Mouse (Mus musculus) gonadal fat pad, adult 2 months (tissue): ENCODE results near the gene Pygm. TPM values are rescaled to one million over a fixed set of nuclear protein-coding genes. Genes with fewer than 3 reads are reported as not detected.

Source experiments
- DNase-seq: peaks from one replicate; pipeline ENCODE4 v3.0.0-alpha.2; 2012; ENCODE audit warnings: low read depth
- polyA plus RNA-seq: library from polyadenylated mRNA; depleted of rRNA; stranded (reverse); fragments of >200 nt; gene quantifications from 2 replicates; pipeline ENCODE4 v1.2.3, GENCODE M21; 2012; rRNA removed

Gene Pygm
- polyA plus RNA-seq, result 13.1 and 15.8 TPM in 2 replicates

DNA sequence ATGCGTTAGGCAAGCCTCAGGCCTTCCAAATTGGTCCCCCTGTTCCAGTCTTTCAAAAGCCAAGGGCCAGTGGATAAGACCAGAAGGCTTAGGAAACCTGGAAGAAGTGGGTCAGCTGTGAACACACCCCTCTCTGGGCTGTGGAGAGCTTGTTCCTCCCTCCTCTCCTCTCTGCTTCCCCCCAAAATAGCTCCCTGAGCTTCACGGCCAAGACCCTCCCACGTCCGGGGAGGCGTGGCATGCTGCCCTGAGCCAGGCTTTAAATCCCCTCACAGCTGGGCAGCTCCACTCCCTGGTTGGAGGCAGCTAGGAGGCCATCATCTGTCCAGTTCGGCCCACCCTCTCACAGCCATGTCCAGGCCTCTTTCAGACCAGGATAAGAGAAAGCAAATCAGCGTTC is at the start of gene Pygm:
TSS of gene Pygm (plus strand) at position 272 of the 400 bp plus-strand sequence.
- no peak for DNase-seq

DNA sequence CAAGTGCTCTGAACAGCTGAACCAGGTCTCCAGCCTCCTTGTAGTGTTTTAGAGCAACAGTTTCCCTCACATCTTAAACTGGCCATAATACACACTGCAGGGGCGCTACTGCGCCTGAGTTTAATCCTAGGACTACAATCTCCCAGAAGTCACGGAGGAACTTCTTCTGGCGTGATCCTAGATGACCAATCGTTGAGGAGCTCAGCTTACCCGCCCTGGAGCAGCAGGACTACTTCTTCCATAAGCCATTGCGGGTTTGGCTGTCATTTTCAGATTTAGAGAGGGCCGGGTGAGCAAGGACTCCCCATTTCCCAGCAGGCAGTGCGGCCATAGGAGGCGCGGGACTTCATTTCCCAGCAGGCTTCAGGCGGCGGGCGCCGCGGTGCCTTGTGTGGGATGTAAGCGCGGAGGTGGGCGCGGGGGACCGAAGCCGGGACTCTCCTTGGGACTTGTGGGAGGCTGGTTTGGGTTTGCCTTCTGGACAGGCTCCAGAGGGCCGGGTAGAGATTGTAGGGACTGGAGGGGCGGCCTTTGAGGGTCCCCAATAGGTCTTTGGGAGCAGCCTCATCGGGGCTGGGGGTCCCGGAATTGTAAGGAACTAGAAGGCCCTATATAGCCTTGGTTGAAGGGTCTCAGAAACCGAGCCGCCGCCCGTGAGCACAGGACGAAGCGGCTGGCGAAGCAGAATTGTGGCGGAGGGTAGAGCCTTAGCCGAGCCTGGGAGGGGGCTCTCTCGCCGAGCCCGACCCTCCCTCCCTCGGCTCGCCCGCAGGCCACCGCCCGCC is 49.3 kb upstream of the Pygm start, which contains the start of gene Men1:
TSS of gene Men1 (plus strand) at position 307 of the 785 bp plus-strand sequence.
- peak; percentile 89 for DNase-seq

DNA sequence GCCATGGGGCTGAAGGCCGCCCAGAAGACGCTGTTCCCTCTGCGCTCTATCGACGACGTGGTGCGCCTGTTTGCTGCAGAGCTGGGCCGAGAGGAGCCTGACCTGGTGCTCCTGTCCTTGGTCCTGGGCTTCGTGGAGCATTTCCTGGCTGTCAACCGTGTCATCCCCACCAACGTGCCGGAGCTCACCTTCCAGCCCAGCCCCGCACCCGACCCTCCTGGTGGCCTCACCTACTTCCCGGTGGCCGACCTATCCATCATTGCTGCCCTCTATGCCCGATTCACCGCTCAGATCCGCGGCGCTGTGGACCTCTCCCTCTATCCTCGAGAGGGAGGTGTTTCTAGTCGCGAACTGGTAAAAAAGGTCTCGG is 48.8 kb upstream of the Pygm start:
- no peak for DNase-seq

DNA sequence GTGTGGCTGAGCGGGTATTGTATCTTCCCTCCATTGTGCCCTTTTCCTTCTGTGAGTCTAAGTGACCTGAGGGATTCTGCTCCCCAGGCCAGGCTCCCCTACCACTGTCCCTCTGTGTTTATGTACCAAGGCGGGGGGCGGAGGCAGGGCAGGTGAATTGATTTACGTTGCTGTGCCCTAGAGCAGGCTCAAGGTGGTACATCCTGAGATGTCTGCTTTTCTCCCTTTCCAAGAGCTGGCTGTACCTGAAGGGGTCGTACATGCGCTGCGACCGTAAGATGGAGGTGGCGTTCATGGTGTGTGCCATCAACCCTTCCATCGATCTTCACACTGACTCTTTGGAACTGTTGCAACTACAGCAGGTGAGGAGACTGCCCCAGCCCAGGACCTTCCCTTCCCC is 47.3 kb upstream of the Pygm start:
- DNase-seq, result no peak

DNA sequence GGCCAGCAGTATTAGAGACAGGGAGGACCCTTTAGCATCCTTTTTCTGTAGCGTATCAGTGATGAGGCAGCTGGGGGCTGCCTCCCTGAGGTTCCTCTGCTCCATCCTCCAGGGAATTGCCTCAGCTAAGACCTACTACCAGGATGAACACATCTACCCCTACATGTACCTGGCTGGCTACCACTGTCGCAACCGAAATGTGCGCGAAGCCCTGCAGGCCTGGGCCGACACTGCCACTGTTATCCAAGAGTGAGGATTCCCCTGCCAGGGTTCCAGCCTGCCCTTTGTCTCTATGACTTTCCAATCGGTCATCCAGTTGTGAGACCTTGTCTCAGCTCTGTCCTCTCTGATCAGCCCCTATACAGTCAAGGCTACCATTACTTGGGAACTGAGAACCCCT is 46.0 kb upstream of the Pygm start:
- no peak for DNase-seq

DNA sequence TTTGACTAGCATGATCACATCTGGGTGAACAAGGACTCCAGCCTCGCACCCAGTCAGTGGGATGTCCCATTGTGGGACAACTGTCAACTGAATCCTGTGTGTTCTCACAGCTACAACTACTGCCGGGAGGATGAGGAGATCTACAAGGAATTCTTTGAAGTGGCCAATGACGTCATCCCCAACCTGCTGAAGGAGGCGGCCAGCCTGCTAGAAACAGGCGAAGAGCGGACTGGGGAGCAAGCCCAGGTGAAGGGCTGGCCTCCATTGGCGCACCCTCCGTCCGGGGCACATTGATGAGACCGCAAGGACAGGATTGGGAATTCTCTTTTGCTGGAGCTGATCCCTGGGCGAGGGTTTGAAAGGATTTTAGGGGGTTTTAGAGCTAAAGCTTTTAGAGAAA is 45.5 kb upstream of the Pygm start:
- DNase-seq, result no peak

DNA sequence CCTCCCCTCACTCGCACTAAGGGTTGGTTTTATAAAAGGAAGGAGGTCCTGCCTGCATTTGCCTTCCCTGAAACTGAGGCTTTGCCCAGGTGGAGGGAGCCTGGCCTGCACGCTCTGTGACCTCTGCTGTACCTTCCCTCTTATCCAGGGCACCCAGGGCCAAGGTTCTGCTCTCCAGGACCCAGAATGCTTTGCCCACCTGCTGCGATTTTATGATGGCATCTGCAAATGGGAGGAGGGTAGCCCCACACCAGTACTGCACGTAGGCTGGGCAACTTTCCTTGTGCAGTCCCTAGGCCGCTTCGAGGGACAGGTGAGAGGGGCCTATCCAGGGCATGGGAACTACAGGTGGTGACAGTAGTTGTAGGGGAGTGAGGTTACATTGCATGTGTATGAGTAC is 45.0 kb upstream of the Pygm start:
- no peak for DNase-seq

DNA sequence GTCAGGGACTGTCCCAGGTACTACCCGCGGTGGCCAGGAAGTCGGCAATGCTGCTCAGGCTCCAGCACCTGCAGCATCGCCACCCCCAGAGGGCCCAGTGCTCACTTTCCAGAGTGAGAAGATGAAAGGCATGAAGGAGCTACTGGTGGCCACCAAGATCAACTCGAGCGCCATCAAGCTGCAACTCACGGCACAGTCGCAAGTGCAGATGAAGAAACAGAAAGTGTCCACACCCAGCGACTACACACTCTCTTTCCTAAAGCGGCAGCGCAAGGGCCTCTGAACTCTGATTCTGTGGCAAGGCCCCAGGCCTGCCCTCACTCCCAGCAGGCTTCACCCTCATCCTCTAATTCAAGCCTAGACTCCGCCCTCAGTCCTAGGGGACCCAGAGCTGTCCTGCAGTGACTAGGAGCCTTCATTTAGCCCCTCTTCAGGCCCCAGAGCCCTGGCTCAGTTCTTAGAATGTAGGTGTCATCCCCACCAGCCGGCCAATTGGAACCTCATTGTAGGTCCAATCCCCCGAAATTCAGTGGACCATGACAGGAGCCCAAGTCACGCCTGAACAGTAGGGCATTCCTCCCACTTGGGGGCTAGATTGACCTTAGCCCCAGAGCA is 44.2 kb upstream of the Pygm start:
- no peak for DNase-seq

DNA sequence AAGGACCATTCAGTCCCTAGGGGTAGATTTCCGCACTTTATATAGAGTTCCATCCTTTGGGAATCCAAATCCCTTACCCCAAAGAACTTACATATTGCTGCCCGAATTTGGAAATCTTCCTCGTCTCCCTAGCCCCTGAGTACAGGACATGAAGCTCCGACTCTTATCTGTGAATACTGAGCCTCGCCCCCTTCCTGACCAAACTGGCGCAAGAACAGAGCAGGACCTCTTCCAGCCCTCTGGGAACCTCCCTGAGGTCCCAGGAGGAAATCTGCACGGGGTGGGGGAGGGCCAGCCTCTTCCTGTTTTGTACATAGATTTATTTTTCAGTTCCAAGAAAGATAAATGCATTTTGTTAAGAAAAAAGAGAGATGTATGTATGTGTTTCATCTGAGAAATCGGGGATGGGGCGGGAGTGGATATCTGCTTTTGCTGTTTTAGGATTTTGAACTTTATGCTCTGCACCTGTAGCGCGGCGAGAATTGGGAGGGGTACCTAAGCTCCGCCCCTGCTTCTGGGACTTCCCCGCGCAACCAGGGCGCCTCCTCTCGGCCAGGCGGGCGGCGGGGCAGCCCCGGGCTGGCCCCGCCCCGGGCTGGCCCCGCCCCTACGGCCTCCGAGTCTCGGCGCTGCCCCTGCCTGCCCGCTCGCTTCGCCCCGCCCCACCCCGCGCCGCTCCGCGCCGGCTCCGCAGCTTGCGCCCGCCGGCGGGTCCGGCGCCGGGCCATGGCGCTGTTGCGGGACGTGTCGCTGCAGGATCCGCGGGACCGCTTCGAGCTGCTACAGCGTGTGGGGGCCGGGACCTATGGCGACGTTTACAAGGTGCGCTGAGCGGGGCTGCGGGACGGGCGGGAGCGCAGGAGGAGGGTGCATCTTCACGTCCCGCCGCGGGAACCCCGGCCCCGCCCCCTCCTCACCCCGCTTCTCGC is 43.4 kb upstream of the Pygm start, which contains the start of gene Map4k2:
TSS of gene Map4k2 (plus strand) at position 612 of the 929 bp plus-strand sequence.
- no peak for DNase-seq

DNA sequence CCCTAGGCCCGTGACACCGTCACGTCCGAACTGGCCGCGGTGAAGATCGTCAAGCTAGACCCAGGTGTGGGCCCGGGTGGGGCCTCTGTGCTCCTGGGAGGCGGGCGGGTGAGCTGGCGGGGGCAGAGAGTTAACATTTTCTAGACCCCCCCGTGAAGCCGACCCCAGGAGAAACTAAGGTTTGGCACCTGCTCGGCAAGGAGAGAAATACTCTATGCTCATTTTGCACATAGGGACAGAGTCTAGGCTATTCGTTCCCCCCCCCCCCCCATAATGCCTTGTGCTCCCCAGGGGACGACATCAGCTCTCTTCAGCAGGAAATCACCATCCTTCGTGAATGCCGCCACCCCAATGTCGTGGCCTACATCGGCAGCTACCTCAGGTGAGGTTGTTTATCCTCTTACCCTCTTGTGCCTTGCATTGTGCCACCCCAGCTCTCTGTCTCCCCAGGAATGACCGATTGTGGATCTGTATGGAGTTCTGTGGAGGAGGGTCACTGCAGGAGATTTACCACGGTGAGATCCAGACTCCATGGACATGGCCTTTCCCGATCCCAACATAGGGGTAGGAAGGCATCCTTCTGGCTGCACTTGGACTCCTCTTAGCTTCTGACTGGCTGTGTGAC is 42.6 kb upstream of the Pygm start:
- DNase-seq, result no peak

DNA sequence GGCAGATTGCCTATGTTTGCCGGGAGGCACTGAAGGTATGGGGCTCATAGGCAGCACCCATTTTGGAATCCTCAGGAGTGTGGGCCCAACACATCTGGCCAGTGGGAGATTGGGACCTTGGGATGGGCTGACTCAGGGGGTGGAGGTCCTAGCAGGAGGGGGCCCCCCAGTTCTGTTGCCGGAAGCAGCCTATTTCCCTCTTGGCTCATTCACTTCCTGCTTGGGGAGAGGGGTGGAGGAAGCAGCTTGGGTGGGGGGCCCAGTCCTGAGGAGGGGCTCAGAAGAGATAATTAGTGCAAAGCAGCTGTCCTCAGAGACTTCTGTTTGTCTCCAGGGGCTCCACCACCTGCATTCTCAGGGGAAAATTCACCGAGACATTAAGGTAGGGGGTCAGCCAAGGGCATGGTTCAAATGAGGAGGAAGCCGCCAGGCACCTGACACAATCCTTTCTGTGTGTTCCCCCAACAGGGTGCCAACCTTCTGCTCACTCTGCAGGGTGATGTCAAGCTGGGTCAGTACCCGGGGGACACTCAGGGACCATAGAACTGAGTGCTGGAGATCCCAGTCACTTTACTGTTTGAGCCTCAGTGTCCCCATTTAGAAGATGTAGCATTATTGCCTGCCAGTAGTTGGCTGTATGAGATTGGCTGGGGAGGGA is 41.8 kb upstream of the Pygm start:
- DNase-seq, result no peak

DNA sequence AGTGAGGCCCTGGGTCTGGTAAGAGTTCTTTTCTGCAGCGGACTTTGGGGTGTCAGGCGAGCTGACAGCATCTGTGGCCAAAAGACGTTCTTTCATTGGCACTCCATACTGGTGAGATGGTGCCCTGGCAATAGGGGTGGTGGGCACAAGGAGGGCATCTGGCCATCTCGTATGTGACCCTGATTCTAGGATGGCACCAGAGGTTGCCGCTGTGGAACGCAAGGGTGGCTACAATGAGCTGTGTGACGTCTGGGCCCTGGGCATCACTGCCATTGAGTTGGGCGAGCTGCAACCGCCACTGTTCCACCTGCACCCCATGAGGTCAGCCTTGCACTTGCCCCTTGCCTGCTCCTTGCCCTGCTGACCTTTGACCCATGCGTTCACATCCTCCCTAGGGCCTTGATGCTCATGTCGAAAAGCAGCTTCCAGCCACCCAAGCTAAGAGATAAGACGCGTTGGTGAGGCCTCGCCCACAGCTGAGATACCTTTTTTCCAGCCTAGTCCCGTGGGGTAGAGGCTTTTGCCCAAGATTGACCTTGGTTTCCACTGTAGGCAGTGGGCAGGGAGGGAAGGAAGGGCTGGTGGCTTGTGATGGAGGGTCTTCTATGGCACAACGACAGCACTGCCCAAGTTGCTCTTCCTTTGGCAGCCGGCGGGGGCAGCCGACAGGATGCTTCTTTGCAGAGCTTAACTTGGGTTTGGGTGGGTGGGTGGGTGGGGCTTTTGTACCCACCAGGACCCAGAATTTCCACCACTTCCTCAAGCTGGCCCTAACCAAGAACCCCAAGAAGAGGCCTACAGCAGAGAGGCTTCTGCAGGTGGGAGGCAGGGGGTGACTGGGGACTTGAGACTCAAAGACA is 40.9 kb upstream of the Pygm start:
- no peak for DNase-seq

DNA sequence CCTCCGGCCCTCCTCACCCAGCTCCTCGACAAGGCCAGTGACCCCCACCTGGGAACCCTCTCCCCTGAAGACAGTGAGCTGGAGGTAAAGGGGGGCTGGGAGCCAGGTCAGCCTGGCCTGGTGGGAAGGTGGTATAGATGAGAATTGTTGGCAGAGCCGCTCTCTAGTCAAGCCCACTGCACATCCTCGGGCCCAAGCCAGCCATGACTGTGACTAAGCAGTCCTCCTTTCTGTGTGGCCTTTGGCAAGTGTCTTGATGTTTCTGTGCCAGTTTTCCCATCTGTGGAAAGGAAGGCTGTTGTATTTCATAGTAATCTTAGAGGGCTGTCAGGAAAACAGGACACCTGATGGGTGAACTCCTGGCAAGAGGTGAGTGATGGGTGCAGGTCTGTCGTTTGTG is 40.2 kb upstream of the Pygm start:
- no peak for DNase-seq

DNA sequence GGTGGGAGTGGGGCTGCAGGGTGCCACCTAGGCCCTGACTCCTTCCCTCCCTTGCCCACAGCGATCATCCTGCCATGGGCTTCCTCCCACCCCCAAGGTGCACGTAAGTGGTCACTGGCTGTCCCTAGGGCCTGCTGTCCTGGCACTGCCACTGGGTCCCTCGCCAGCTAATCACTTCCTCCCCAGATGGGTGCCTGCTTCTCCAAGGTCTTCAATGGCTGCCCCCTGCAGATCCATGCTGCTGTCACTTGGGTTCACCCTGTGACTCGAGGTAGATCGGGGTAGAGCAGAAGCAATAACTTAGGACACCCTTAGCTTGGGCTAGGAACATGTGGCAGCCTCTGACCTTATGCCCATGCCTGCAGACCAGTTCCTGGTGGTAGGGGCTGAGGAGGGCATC is 38.2 kb upstream of the Pygm start:
- no peak for DNase-seq

DNA sequence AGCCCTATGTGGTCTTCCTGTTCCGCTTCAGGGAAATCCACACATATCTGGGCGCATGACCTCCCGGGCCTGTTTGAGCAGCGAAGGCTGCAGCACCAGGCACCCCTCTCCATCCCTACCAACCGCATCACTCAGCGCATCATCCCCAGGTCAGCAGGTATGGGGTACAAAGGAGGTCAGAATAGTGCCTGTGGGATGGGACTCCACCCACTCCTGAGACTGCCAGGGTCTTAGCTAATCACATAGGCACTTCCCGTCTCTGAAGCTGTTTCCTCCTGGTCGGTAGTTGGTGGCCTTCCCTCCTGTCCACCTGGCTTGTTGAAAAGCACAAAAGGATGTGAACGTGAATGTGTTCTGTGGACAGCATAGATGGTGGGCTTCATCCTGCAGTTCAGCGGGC is 37.5 kb upstream of the Pygm start:
- no peak for DNase-seq

DNA sequence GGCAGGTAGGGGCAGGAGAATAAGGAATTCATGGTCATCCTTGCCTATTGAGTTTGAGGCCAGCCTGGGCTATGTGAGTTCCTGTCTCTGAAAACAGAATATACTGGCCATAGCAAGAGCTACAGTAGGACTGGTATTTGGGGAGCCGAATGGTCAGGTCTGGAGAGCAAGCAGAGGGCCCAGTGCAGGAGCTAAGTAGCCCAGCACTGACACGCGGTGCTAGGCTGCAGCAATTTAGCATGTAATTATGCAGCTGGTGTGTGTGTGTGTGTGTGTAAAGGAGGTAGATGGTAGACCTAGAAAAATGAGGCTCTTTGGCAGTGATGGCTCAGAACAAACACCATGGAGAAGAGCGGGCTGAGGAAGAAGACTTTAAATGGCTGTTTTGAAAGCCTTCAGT is 36.6 kb upstream of the Pygm start:
- DNase-seq, result no peak

DNA sequence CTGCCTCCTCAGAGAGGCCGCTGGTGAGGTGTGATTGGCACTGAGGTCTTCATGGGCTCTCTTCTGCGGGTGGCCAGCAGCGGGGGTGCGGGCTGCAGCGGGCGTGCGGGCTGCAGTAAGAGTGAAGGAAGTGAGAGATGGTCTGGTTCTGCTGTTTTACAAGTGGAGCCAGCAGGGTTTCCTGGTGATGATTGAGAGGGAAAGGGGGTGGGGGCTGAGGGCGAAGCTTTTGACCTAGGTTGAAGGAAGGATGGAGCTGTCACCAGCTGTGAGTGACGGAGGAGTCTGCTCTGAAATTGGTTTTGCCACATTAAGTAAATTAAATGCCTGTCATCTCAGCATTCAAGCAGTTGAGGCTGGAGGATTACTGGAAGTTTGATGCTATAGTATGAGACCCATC is 35.5 kb upstream of the Pygm start:
- no peak for DNase-seq

DNA sequence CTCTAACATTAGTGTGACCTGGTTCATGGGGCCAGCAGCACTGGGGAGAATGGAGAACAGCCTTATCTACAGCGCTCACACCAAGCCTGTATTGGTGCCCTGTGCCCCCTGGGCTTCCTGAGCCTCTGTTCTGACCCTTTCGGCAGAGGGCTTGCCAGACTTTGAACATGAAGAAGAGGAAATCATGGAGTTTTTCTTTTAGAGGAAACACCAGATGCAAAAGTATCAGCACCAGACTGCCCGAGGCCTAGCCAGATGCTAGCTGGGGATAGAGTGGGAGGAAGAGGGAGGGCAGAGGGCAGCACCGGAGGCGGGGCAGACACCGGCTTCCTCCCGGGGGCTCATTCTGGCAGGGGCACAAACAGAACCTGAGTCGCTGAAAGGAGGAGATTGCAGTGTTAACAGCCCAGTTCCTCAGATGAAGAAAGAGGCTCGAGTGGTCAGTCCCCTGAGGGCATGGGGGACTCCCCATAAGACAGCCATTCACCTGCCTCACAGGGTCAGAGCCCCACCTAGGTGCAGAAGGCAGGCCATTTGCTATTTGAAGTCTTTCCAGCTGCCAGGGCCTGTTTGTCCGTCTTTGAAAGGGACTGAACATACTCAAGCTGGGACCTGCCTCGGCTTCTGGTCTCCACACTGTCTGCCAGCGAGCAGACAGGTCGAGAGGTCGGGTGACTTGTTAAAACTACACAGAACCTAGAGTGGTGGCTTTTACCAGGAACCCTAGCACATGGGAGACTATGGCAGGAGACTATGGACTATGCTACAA is 34.8 kb upstream of the Pygm start:
- DNase-seq, result no peak

DNA sequence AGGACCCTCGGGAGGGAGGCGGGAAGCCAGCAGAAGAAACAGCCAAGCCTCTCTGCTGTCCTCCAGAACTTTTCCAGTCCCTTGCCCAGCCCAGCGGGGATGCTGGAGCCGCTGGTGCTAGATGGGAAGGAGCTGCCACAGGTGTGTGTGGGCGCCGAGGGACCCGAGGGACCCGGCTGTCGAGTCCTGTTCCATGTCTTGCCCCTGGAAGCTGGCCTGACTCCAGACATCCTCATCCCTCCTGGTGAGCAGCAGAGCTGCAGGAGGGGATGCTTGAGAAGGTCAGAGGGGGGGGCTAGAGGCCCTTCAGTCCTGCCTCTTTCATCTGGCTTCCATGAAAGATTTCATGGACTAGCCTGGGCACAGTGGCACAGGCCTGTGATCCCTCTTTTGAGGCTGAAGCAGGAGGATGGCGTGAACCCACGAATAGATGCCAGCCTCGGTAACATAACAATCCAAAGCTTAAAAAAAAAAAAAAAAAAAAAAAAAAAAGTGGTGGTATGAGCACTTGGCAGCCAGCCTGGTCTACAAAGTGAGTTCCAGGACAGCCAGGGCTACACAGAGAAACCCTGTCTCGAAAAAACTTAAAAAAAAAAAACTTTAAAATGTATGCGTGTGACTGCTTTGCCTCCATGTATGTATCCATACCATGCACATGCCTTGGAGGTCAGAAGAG is 32.6 kb upstream of the Pygm start:
- DNase-seq, result no peak
